Mouse (Mus musculus) embryo, embryonic 10.5 days (tissue): Measurements from ENCODE around the gene Clic5.

Experiments used
- DNase-seq: peaks from one replicate; pipeline ENCODE4 v3.0.0-alpha.2; 2015; ENCODE audit warnings: low spot score

Gene Clic5

DNA sequence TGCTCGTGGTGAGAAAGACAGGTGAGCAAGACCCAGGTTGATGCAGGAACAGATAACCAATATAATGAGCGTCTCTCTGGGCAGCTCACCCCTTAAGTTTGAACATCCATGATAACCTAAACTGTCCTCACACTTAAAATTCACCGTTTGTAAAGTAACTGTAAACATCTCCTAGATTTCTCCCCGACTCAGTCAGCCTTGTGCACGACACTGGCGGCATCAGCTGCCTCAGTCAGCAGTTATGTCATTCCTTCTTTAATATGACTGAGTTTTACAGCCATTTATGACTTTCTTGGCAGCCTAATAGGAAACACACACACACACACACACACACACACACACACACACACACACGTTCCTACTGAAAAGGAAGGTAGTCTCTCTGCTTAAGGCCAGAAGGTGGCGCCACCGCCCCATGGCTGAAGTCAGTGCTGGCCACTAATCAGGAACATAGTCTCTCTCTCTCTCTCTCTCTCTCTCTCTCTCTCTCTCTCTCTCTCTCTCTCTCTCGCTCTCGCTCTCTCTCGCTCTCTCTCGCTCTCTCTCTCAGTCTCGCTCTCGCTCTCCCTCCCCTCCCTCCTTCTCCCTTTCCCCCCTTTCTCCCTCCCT lies 73.3 kb downstream of the Clic5 start:
- peak; percentile 83 for DNase-seq

DNA sequence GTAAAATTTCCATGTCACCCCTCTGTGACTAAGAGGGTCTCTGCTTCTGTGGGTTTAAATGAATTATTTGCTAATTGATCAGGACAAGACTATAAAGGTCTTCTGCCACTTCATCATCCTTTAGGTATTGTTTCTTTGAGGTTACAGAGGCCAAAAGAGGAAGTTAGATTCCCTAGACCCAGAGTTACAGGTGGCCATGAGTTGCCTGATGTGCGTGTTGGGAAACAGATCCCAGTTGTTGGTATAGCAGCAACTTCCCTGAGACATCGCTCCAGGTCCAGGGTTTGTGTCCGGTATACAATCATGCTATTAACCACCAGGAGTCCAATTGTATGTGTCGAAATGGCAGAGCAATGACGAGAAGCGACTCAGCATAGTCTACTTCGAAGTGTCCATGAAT lies 81.7 kb downstream of the Clic5 start:
- no peak for DNase-seq

DNA sequence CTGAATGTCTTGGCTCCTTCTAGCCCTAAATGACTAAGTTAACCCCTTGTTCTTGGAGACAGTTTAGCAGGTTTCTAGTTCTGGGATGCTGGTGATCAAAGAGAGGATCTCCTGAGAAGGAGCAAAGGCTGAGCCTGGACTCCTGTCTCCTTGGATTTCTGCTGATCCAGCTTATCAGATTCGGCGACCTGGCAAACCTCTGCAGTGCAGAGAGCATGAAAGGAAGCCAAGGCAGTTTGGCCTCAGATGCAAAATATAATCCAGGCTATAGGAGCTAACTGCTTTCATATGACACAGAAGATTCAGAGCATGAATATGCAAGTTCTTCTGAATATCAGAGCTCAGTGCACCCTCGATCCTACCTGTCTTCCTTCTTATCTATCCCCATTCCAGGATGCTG lies 83.0 kb downstream of the Clic5 start:
- DNase-seq, result no peak

DNA sequence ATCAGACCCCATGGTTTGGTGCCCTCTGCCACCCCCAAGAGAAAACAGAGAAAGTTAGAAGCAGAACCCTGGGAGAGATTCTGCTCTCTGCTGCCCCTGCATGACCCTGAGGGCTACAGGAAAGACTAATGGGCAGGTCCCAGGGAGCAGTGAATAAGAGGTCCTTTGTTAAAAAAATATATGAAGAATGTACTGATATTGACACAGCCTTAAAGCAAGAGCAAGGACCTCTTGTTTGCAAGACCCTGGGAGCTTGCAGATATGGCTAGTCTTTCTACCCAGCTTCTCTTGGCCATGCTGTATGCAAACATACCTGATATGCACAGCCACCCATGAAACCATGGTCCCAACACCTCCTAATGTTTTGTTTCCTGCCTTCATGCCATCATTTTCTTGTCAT lies 86.4 kb downstream of the Clic5 start:
- no peak for DNase-seq

DNA sequence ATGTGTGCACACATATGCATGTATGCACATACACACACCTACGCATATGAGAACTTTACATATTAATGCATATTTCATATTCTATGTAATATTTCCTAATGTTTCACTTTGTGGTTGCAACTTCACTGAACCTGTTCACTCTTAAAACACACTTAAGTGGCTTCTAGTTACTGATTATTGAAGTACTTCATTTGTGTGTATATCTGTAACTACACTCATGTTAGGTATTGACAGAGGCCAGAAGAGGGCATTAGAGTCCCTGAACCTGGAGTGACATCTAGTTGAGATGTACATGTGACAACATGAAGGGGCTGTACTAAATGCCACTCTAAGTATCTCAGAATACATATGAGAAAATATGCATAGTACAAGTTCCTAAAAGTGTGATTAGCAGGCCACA lies 99.9 kb downstream of the Clic5 start:
- DNase-seq, result no peak

DNA sequence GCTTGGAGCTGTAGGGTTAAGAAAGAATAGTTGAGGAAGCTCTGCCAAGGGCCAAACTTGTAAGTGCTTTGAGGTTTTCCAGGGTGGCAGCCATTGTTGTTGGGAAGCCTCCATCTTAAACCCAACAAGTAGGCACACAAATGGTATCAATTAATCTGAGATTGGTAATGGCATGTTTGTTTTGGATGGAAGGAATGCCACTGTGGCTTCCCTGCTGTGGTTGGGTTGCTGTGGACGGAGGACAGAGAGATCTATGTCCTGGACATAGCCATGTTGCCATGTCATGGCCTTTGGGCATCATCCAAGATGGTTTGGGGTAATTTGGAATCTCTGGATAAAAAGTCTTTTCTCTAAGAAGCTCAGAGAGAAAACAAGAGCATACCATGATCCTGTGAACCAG lies 108.8 kb downstream of the Clic5 start:
- DNase-seq, result no peak

DNA sequence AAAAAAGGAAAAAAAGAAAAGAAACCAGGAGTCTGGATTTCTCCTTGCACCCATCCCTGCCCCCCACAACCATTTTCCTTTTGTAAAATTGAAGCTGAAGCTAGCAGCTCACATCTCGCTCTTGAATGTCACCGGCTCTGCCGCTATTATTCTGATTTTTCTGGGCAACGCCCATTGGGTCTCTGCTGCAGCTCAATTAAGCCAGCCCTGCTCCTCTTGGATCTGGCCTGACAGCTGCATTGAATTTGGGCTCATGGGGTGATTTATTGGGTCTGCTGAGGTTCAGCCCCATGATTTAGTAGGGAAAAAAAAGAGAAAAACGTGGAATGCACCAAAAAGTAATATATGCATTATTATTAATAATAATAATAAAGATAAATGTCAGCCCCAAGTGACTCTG lies 111.9 kb downstream of the Clic5 start:
- DNase-seq, result peak; percentile 55

DNA sequence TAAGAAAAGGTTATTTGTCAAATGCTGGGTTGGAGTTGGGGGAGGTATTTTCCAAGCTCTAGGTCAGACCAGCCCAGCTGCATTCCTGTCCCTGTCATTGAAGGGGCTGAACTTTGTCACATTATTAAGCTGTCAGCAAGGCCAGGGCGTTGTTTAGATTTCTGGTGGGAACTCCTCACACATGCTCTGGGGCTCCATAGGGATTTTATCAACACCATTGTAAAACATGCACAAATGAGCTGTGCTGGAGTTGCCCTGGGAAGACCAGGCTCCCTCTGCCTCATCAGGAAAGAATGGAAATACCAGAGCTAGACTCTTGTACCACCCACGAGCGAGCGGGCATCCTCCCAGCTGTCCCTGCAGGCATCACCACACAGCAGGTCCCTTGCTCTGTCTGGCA lies 112.3 kb downstream of the Clic5 start:
- peak; percentile 78 for DNase-seq

DNA sequence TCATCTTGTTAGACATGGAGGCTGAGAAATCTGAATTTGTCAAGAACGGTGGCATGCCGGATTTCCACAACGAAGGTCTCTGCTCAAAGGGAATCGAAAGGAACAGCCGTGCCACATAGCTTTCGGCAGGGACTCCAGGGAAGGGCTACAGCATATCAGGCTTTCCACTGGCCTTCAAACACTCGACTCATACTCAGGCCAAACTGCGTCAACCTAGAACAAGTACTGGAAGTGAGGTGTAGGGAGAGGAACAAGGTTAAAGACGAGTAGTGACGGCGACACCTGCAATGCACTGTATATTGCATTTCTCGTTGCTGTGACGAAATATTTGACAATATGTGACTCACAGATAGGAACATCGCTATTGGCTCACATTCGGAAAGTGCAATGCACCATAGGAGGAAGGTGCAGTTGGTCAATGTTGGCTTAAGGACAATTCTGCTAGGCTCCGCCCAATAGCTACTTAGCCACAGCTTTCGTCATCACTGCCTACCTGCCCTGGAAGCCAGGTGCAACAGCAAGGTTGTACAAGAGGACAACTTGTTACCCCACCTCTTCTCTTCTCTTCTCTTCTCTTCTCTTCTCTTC lies 112.9 kb downstream of the Clic5 start:
- DNase-seq, result no peak

DNA sequence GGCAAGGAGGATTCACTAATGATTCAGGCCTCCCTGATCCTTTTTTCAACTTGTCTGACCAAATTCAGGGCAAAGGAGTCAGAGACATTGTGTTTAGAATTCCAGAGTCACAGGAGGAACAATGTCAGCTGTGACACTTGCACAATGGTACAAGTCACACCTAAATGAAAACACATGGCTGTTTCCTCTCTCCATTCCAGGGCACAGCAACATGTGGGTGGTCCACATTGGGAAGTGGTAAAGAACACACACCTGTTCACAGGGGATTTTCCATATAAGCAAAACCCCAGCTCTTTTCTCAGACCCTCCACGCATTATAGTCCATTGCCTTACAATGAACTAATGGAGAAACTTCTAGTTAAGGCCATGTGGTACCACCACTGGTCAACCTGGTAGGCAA lies 115.7 kb downstream of the Clic5 start:
- DNase-seq, result no peak

DNA sequence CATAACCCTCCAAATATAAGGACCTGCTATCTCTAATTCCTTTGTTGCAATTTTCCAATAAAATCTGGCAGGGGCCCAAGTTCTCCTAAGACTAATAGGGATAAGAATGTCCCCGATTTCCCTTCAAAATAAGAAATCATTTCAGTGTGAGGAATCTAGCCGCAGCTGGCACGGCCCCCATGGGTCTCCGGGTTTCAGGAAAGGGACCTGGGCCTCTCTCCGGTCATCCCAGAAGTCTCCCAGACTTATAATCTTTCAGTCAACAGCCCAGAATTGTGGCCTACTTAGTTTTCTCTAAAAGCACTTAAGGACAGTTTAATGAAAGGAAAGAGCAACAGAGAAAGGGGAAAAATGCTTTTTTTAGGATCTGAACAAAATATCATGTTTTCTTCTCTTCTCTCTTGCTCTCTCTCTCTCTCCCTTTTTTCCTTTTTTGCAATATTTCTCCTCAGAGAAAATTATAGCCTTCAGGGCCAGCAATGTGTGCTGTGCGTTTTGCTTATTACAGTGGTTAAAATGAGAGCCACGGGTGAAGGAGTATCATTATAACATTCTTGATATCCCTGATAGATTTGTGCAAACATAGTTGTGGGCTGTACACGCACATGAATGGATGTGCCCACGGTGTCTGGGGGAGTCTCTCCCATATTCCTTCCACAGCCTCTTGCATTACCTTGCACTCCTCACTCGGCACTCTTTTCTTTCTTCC lies 121.7 kb downstream of the Clic5 start:
- no peak for DNase-seq

DNA sequence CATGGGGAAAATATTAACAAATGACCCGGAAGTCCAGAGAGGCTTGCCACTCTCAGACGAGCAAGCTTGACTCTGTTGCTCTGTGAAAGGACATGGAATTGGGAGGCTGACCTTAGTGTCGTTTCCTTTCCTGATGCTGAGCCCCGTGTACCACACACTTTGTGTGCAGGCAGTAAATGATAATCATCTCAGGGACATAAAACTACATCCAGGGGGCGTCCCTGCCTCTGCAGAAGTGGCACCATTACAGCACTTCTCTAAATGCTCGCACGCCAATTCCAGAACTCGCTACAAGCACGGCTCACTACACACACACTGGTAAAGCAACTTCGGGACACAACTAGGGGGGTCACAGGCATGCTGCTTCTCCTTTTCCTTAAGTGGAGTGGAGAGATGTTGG lies 136.9 kb downstream of the Clic5 start:
- DNase-seq, result no peak

DNA sequence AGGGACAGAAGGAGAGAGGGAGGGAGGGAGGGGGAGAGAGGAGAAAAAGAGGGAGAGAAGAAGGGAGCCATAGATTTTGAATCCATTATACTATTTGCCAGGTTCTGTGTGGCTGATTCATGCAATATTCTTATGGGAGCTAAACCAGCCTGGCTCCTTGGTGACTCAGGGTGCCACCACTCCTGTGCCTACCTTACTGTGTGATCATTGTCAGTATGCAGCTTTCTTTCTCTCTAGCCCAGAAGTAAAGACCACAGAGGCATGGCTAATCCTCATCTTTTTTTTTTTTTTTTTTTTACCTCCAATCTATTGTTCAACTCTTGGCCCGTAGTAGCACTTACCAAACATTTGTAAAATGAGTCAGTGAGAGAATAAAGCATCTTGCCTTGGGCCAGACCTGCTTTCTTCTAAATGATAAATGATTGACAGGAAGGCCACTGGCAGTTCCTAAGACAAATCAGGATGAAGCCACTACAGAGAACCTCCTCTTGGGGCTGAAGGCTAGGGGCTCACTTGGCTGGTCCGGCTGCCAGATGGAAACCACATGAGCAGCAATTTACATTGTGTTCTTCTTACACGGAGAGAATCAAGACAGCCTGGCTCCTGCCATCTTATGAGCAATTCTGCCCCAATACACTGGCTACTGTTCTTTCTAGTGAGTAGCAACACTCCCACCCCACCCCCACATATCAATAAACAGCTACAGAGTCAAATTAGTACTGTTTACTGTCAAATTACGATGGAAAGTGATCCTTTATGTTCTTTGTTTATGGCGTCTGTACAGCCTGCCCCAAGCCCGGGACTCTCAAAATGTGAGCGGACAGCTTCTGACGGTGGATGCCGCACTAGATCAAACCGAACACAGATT lies 139.1 kb downstream of the Clic5 start:
- peak; percentile 37 for DNase-seq

DNA sequence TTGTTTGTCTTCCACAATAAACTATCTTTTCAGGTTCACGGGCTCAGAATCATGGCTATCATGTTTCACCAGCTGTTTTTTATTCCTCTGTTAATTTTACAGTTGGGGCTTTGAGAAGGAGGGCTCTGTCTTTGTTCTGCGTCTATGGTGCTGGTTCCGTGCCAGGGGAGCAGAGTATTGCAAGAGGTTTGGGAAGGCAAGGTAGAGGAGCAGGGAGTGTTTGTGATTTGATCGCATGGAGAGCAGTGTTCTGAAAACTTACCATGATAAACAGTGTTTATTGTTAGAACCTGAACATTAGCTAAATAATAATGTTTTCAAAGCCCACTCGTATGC lies 139.7 kb downstream of the Clic5 start:
- no peak for DNase-seq
